Mouse (Mus musculus) liver, postnatal 0 days (tissue): Measurements from ENCODE around the gene Per1.

ENCODE experiments used
- CTCF ChIP-seq: sonication (generic); IDR thresholded peaks from 2 replicates; pipeline ENCODE4 v1.5.1; 2016; ENCODE audit warnings: antibody characterized with exemption, low read depth
- EP300 ChIP-seq: IDR thresholded peaks from 2 replicates; pipeline ENCODE4 v1.6.1; 2016; ENCODE audit warnings: antibody characterized with exemption, low read depth, mild to moderate bottlenecking

DNA sequence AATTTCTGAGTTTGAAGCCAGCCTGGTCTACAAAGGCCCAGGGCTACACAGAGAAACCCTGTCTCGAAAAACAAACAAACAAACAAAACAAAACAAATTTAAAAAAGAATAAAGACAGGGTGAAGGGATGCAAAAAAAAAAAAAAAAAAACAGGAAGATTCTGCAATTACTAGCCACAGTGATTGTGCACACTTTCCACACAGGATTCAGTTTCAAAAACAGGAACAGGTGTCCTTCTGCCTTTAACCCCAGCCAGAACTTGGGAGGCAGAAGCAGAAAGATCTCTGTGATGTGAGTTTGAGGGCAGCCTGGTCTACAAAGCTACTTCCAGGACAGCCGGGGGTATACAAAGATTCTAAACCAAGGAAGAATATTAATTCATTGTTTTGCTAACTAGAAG, 36.8 kb upstream of the Per1 start:
- no peak for TF ChIP-seq CTCF
- no peak for TF ChIP-seq EP300
